Mouse (Mus musculus) testis, postnatal 14 days (tissue): Measurements from ENCODE around the gene Gm17655.
A peak's percentile ranks its signal among the peaks of the same experiment; 100 is the strongest.
"Not testable (repeated sequence)": the region's sequence is repeated elsewhere in the genome, so short reads cannot be mapped to it uniquely, and the experiment has no call there.

ENCODE experiments used
- DNase-seq: peaks from one replicate; pipeline ENCODE4 v3.0.0; 2021; ENCODE audit warnings: low spot score

Gm17655 gene

GRCm38 (mm10) chr5:110086161-110086866, 14.0 kb upstream of the Gm17655 start:
- peak; percentile 58 for DNase-seq

- no peak for DNase-seq
Measured at GRCm38 (mm10) chr5:110082961-110083360, 10.6 kb upstream of the Gm17655 start.

GRCm38 (mm10) chr5:110057637-110058408, 14.5 kb downstream of the Gm17655 start:
- peak; percentile 79 for DNase-seq

- peak; percentile 6 for DNase-seq
Measured at GRCm38 (mm10) chr5:110023694-110024427, 48.5 kb downstream of the Gm17655 start.

GRCm38 (mm10) chr5:110023273-110023672, 49.0 kb downstream of the Gm17655 start:
- DNase-seq, result no peak

GRCm38 (mm10) chr5:110015775-110016174, 56.5 kb downstream of the Gm17655 start:
- not testable (repeated sequence) for DNase-seq
